Mouse (Mus musculus): ENCODE data around the gene Plxnc1. TPM values are rescaled to one million over a fixed set of nuclear protein-coding genes. Genes with fewer than 3 reads are reported as not detected.

Plxnc1 gene
- total and polyA plus RNA-seq, 3 experiments: 27.6 to 34.4 (median 33.0) TPM

DNA sequence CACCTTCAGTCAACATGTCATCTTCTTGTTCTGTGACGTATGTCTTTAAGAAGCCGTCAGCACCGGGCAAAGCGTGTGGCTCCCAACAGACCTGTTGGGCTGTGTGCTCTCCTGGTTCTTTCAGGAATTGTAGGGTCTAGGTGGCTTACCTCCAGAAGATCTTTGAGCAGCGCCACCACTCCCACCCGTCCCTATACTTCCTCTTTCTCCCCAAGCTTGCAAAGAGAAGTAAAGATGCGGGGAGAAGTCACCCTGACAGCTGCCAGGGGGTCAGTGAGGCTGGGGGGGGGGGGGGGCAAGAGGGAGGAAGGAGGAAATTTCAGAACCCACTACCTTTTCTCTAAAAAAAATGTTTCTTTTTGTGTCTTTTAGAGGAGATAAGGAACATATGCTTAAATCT lies 22.2 kb upstream of the Plxnc1 start:
- TF ChIP-seq POLR2AphosphoS2 (IDR thresholded peaks at IDR 0.05; ENCODE audit: low read depth, low read length) (no peak), PAX5 (IDR thresholded peaks at IDR 0.05; ENCODE audit: low read length) (no peak), POLR2A (IDR thresholded peaks at IDR 0.05; ENCODE audit: low read depth, low read length) (no peak)
- in situ Hi-C loops (cut with MboI; ENCODE audit: low pct_ligation_motif_present, low pct_unique_long_range_greater_than_20kb, low sequenced_read_pairs): loop anchor here (25.0 kb wide), 2 partner anchors 554 to 754 kb away; no protein-coding TSS in a partner anchor
- no peak overlapping the region for H3K9ac ChIP-seq (ENCODE audit: insufficient read depth, low read depth)
- H3K79me2 ChIP-seq (replicated peaks; ENCODE audit: control insufficient read depth, extremely low read depth, insufficient read depth, poor library complexity, severe bottlenecking): no peaks in the 10 kb centered on the region
- H3K27me3 ChIP-seq (replicated peaks): no peaks in the 10 kb centered on the region
- peaks cover 2% of the 10 kb centered on the region for H3K9me3 ChIP-seq (replicated peaks; ENCODE audit: low read length)
- no peak overlapping the region for H3K4me3 ChIP-seq (replicated peaks in 1 of 3; ENCODE audit: low read depth in 2 of 3, low read length in 2 of 3, poor library complexity in 1 of 3)
- H3K4me1 ChIP-seq (ENCODE audit: control insufficient read depth in 1 of 2, insufficient read depth in 2 of 2): peaks cover 7 to 27% of the 10 kb centered on the region in 2 experiments; a peak in 3 of 4 replicates
- no peak overlapping the region for H3K27ac ChIP-seq (ENCODE audit: insufficient read depth, low read depth)
- no peaks in the 10 kb centered on the region for H3K36me3 ChIP-seq (replicated peaks in 1 of 2; ENCODE audit: control insufficient read depth in 1 of 2, insufficient read depth in 1 of 2, low read length in 1 of 2)
- H3K4me2 ChIP-seq (ENCODE audit: insufficient read depth, low read depth, poor library complexity, severe bottlenecking): no peak overlapping the region
- dilution Hi-C loops (cut with MboI; ENCODE audit: extremely low pct_ligation_motif_present, extremely low pct_unique_long_range_greater_than_20kb, low sequenced_read_pairs): no loop called here
- DNase-seq (ENCODE audit: extremely low read depth): no peak

DNA sequence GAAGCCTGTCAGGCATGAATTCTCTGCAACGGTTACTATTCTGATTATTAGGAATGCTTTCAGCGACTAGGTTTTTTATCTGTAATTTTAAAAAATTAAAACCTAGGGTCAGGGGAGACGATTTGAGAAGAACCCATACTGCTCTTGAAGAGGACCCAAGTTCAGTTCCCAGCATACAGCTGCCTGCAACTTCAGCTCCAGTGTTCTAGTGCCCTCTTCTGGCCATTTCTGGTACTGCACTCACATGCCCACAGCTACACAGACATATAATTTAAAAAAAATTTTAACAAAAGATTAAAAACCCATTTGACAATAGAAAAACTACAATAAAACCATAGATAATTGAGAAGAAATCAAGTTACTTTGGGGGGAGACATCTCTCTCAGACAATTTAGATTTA lies 20.5 kb upstream of the Plxnc1 start:
- Histone ChIP-seq H3K9ac (ENCODE audit: insufficient read depth, low read depth) (no peak overlapping the region), H3K27me3 (replicated peaks) (no peaks in the 10 kb centered on the region), H3K79me2 (replicated peaks; ENCODE audit: control insufficient read depth, extremely low read depth, insufficient read depth, poor library complexity, severe bottlenecking) (no peaks in the 10 kb centered on the region), H3K27ac (ENCODE audit: insufficient read depth, low read depth) (no peak overlapping the region), H3K4me2 (ENCODE audit: insufficient read depth, low read depth, poor library complexity, severe bottlenecking) (no peak overlapping the region), H3K9me3 (replicated peaks; ENCODE audit: low read length) (peaks cover 2% of the 10 kb centered on the region), H3K4me1 (ENCODE audit: control insufficient read depth in 1 of 2, insufficient read depth in 2 of 2) (peaks cover 7 to 29% of the 10 kb centered on the region in 2 experiments; a peak in 3 of 4 replicates), H3K4me3 (replicated peaks in 1 of 3; ENCODE audit: low read depth in 2 of 3, low read length in 2 of 3, poor library complexity in 1 of 3) (no peak overlapping the region), H3K36me3 (replicated peaks in 1 of 2; ENCODE audit: control insufficient read depth in 1 of 2, insufficient read depth in 1 of 2, low read length in 1 of 2) (no peaks in the 10 kb centered on the region)
- no peak for DNase-seq (ENCODE audit: extremely low read depth)
- TF ChIP-seq RCOR1 (conservative IDR thresholded peaks at IDR 0.05; ENCODE audit: low read depth, low read length) (no peak), ZNF384 (IDR thresholded peaks at IDR 0.05; ENCODE audit: low read depth, low read length) (no peak), TBP (conservative IDR thresholded peaks at IDR 0.05; ENCODE audit: low read depth, low read length) (no peak), CTCF (conservative IDR thresholded peaks at IDR 0.05 in 1 of 2, IDR thresholded peaks at IDR 0.05 in 1 of 2; ENCODE audit: low read depth in 2 of 2, low read length in 2 of 2) (peak; percentile 54 to 65), IRF4 (IDR thresholded peaks at IDR 0.05; ENCODE audit: low read depth, low read length) (no peak), PAX5 (IDR thresholded peaks at IDR 0.05; ENCODE audit: low read length) (no peak), CHD1 (IDR thresholded peaks at IDR 0.05; ENCODE audit: low read depth, low read length) (no peak), POLR2A (IDR thresholded peaks at IDR 0.05; ENCODE audit: low read depth, low read length) (no peak), USF1 (IDR thresholded peaks at IDR 0.05; ENCODE audit: low read depth, low read length) (no peak), HCFC1 (IDR thresholded peaks at IDR 0.05; ENCODE audit: low read depth, low read length) (no peak), ZKSCAN1 (IDR thresholded peaks at IDR 0.05; ENCODE audit: borderline replicate concordance, low read depth, low read length) (no peak), ZC3H11A (IDR thresholded peaks at IDR 0.05; ENCODE audit: low read depth, low read length) (no peak), SMC3 (IDR thresholded peaks at IDR 0.05; ENCODE audit: low read depth, low read length) (peak; percentile 49), MAFK (IDR thresholded peaks at IDR 0.05; ENCODE audit: insufficient replicate concordance, low read length) (no peak), RAD21 (IDR thresholded peaks at IDR 0.05; ENCODE audit: low read depth, low read length) (peak; percentile 60), TCF12 (IDR thresholded peaks at IDR 0.05; ENCODE audit: low read depth, low read length) (no peak), MYC (IDR thresholded peaks at IDR 0.05; ENCODE audit: low read depth, low read length) (no peak), ELF1 (IDR thresholded peaks at IDR 0.05; ENCODE audit: low read depth, low read length) (no peak), ZMIZ1 (IDR thresholded peaks at IDR 0.05; ENCODE audit: low read depth, low read length) (no peak), ETS1 (conservative IDR thresholded peaks at IDR 0.05; ENCODE audit: low read depth, low read length) (no peak), SIN3A (IDR thresholded peaks at IDR 0.05; ENCODE audit: low read length) (no peak), NRF1 (IDR thresholded peaks at IDR 0.05; ENCODE audit: low read depth, low read length) (no peak), UBTF (IDR thresholded peaks at IDR 0.05; ENCODE audit: low read depth, low read length) (no peak), CHD2 (IDR thresholded peaks at IDR 0.05; ENCODE audit: low read length) (no peak), JUND (conservative IDR thresholded peaks at IDR 0.05; ENCODE audit: low read depth, low read length) (no peak), MAZ (IDR thresholded peaks at IDR 0.05; ENCODE audit: low read depth, low read length) (no peak)
- in situ Hi-C loops (cut with MboI; ENCODE audit: low pct_ligation_motif_present, low pct_unique_long_range_greater_than_20kb, low sequenced_read_pairs): loop anchor here (25.0 kb wide), 2 partner anchors 553 to 753 kb away; no protein-coding TSS in a partner anchor
- dilution Hi-C loops (cut with MboI; ENCODE audit: extremely low pct_ligation_motif_present, extremely low pct_unique_long_range_greater_than_20kb, low sequenced_read_pairs): no loop called here

Measured in CH12.LX (cell line).